Comparison of ENCODE assay signal across 10 mouse cellular contexts in the genomic region with DNA sequence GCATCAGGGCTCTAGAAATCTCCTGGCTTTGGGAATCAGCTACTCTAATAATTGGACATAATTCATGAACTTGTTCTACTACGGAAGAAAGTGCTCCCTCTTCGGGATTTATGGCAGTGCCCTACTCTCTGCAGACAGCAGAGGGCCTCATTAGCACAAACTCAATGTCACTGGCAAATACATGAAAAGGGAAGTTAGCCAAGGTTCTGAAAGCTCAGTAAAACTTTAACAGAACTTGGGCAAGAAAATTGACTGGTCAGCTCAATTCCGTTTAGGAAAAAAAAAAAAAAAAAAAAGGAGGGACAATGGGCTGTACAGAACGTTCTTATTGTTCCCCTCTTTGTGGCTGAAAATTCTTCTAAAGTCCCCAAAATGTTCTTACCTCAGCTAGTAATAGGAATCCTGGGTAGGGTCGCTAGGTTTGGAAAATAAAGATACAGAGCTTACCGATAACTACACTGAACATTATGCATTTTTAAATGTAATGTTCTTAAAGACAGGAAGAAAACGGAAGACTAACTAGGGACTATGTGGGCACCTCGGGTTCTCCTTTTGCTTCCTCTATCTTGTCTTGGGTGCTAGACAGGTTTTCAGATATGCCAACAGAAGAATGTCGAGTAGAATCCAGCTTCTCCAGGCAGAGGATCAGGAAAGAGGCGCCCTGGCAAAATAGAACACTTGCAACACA. TPM values are rescaled to one million over a fixed set of nuclear protein-coding genes. Genes with fewer than 3 reads are reported as not detected.
A peak's percentile ranks its signal among the peaks of the same experiment; 100 is the strongest.
DNase-seq lines count a peak whose midpoint lies in the region; ATAC-seq lines count a peak whose summit lies in the region.
"Had no signal": no experiment of that assay in that cellular context is flagged by ENCODE, and none has a peak within 500 bp of the region (broad histone marks: within the 10 kb centered on the region; RNA-seq: fewer than 3 reads in every experiment).

No protein-coding gene starts in this region.

- ATAC-seq in embryonic facial prominence, embryonic 11.5 days (replicated peaks; ENCODE audit: insufficient number of reproducible peaks, low FRiP score, low TSS enrichment, low read depth): no peak
- no peak for ATAC-seq in forebrain, embryonic 15.5 days (replicated peaks)

- H3K4me2 ChIP-seq in embryonic facial prominence, embryonic 11.5 days (ENCODE audit: low read depth, low read length): no peak overlapping the region
- no peak overlapping the region for H3K4me2 ChIP-seq in forebrain, embryonic 15.5 days (replicated peaks)
- H3K4me2 ChIP-seq: hindbrain, embryonic 15.5 days; neural tube, embryonic 12.5 days had no signal

- no peak overlapping the region for H3K4me3 ChIP-seq in embryonic facial prominence, embryonic 11.5 days (ENCODE audit: low read depth, low read length)
- no peak overlapping the region for H3K4me3 ChIP-seq in embryonic facial prominence, embryonic 10.5 days
- no peak overlapping the region for H3K4me3 ChIP-seq in forebrain, embryonic 15.5 days
- H3K4me3 ChIP-seq: hindbrain, embryonic 15.5 days; neural tube, embryonic 12.5 days had no signal

- H3K9ac ChIP-seq in embryonic facial prominence, embryonic 11.5 days (replicated peaks; ENCODE audit: low read length): no peak overlapping the region
- H3K9ac ChIP-seq in forebrain, embryonic 15.5 days (replicated peaks): no peak overlapping the region
- H3K9ac ChIP-seq: hindbrain, embryonic 15.5 days; neural tube, embryonic 12.5 days had no signal

- no peaks in the 10 kb centered on the region for H3K36me3 ChIP-seq in embryonic facial prominence, embryonic 11.5 days (replicated peaks; ENCODE audit: control insufficient read depth, insufficient read depth, low read depth, low read length)
- H3K36me3 ChIP-seq in embryonic facial prominence, embryonic 10.5 days (replicated peaks): no peaks in the 10 kb centered on the region
- H3K36me3 ChIP-seq in forebrain, embryonic 15.5 days: no peaks in the 10 kb centered on the region
- H3K36me3 ChIP-seq: hindbrain, embryonic 15.5 days; neural tube, embryonic 12.5 days had no signal

- no peaks in the 10 kb centered on the region for H3K27me3 ChIP-seq in embryonic facial prominence, embryonic 11.5 days (ENCODE audit: control insufficient read depth, insufficient read depth, low read length)
- H3K27me3 ChIP-seq in embryonic facial prominence, embryonic 10.5 days (replicated peaks; ENCODE audit: low read depth, poor library complexity, severe bottlenecking): peaks cover 87% of the 10 kb centered on the region
- H3K27me3 ChIP-seq in forebrain, embryonic 15.5 days: no peaks in the 10 kb centered on the region

- no peaks in the 10 kb centered on the region for H3K9me3 ChIP-seq in embryonic facial prominence, embryonic 11.5 days (replicated peaks; ENCODE audit: control insufficient read depth, low read length)
- no peaks in the 10 kb centered on the region for H3K9me3 ChIP-seq in embryonic facial prominence, embryonic 10.5 days
- H3K9me3 ChIP-seq in forebrain, embryonic 15.5 days: no peaks in the 10 kb centered on the region
- H3K9me3 ChIP-seq: hindbrain, embryonic 15.5 days; neural tube, embryonic 12.5 days had no signal

- no peak overlapping the region for H3K27ac ChIP-seq in embryonic facial prominence, embryonic 11.5 days (replicated peaks; ENCODE audit: low read depth, low read length)
- no peak overlapping the region for H3K27ac ChIP-seq in embryonic facial prominence, embryonic 10.5 days (replicated peaks)
- no peak overlapping the region for H3K27ac ChIP-seq in forebrain, embryonic 15.5 days (replicated peaks)
- H3K27ac ChIP-seq: hindbrain, embryonic 15.5 days; neural tube, embryonic 12.5 days had no signal

- H3K4me1 ChIP-seq in embryonic facial prominence, embryonic 11.5 days (ENCODE audit: control insufficient read depth, insufficient read depth, low read length): no peaks in the 10 kb centered on the region
- H3K4me1 ChIP-seq in embryonic facial prominence, embryonic 10.5 days: no peaks in the 10 kb centered on the region
- no peaks in the 10 kb centered on the region for H3K4me1 ChIP-seq in forebrain, embryonic 15.5 days
- H3K4me1 ChIP-seq: hindbrain, embryonic 15.5 days; neural tube, embryonic 12.5 days had no signal

- 58% methylated on average over 10 of the region's 10 CpGs for WGBS in embryonic facial prominence, embryonic 11.5 days
- 61% methylated on average over 10 of the region's 10 CpGs for WGBS in embryonic facial prominence, embryonic 10.5 days
- WGBS in forebrain, embryonic 15.5 days: 59% methylated on average over 10 of the region's 10 CpGs

- peak; percentile 60 for DNase-seq in embryonic facial prominence, embryonic 11.5 days (ENCODE audit: low spot score)
- no peak for DNase-seq in embryonic facial prominence, embryonic 10.5 days (ENCODE audit: low spot score)
- DNase-seq in ovary, postnatal 36 days (ENCODE audit: low spot score): peak; percentile 26
- DNase-seq in ovary, postnatal 10 days (ENCODE audit: low spot score): no peak
- DNase-seq in cerebellum, adult 11-12 months: peak; percentile 20
- peak; percentile 82 for DNase-seq in kidney, adult 9 months
- DNase-seq in lung, postnatal 36 days: peak; percentile 82

RNA-seq across cellular contexts. Expression of a gene that starts 35.6 kb away (rescaled TPM):
- polyA plus RNA-seq in embryonic facial prominence, embryonic 11.5 days (2014; fragmentation: Nextera tagmentation; extraction: Ambion mirVana): 84.2 and 88.4 TPM in 2 replicates
- 89.6 TPM in 2 replicates for polyA plus RNA-seq in embryonic facial prominence, embryonic 10.5 days (2016; fragmentation: Nextera tagmentation; extraction: Ambion mirVana)
- polyA plus RNA-seq in forebrain, embryonic 15.5 days (2015; fragmentation: Nextera tagmentation; extraction: Ambion mirVana): 67.3 and 68.8 TPM in 2 replicates

Comparison
In these comparisons a context has a peak if more than half of its experiments do, and no peak if none do; other contexts are left out.
1. DNase-seq: peak in embryonic facial prominence, embryonic 11.5 days (single experiment), ovary, postnatal 36 days (single experiment), cerebellum, adult 11-12 months (single experiment), kidney, adult 9 months (single experiment) and lung, postnatal 36 days (single experiment); none in embryonic facial prominence, embryonic 10.5 days (single experiment) and ovary, postnatal 10 days (single experiment).